Mouse (Mus musculus): Measurements from ENCODE around the gene Atl2.

DNA sequence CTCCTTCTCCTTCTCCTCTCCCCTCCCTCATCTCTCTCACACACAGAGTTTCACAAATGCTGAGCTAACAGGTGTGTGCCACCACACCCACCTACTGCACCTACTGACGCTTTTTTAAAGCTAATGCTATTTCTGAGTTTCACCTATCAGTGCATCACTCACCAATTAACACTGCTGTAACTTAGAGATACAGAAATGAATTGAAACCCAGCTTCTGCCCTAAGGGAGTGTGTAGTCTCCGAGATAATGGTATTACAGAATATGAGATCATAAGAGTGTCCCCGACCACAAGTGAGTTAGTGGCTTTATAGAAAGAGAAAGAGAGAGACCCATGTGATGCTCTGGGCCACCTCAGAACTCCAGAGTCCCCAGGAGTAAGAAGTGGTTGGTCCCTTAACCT is 43.2 kb upstream of the Atl2 start:
- TF ChIP-seq CEBPB (IDR thresholded peaks at IDR 0.05; ENCODE audit: low read depth) (no peak), CTCF (IDR thresholded peaks at IDR 0.05; ENCODE audit: control insufficient read depth, insufficient read depth, insufficient read length) (no peak), USF1 (IDR thresholded peaks at IDR 0.05; ENCODE audit: low read depth) (no peak)
